Mouse (Mus musculus) bone marrow, adult 2 months (tissue): Measurements from ENCODE around the gene 2310022B05Rik. TPM values are rescaled to one million over a fixed set of nuclear protein-coding genes. Genes with fewer than 3 reads are reported as not detected.
A peak's percentile ranks its signal among the peaks of the same experiment; 100 is the strongest.

Experiments
- H3K27ac ChIP-seq: fragments of 200-500 bp; 2 replicates; pipeline ENCODE4 v1.5.1; 2012; ENCODE audit warnings: low read depth, mild to moderate bottlenecking, control low read depth, inconsistent platforms, low read length; ENCODE audit not compliant: control insufficient read depth, poor library complexity, insufficient read depth
- H3K4me1 ChIP-seq: fragments of 200-500 bp; 2 replicates; pipeline ENCODE4 v1.6.1; 2011; ENCODE audit warnings: low read length; ENCODE audit not compliant: control insufficient read depth, insufficient read depth
- H3K4me3 ChIP-seq: fragments of 200-500 bp; replicated peaks from 2 replicates; pipeline ENCODE3; 2011; ENCODE audit warnings: mild to moderate bottlenecking, low read depth, low read length, control low read depth; ENCODE audit not compliant: control insufficient read depth
- CTCF ChIP-seq: fragments of 200-500 bp; IDR thresholded peaks from 2 replicates; pipeline ENCODE4 v1.5.1; 2011; ENCODE audit warnings: low read length, control low read depth; ENCODE audit not compliant: control insufficient read depth, insufficient read depth
- POLR2A ChIP-seq: fragments of 200-500 bp; IDR thresholded peaks from 2 replicates; pipeline ENCODE4 v1.6.1; 2011; ENCODE audit warnings: low read depth, mild to moderate bottlenecking, control low read depth, low read length, borderline replicate concordance; ENCODE audit not compliant: control insufficient read depth
- WGBS: fragments of 180-500 bp; shearing (Covaris S2); methylation state at CpG from one replicate; pipeline ENCODE4 v1.1.7; 2018; 5-methylcytosine and 5-hydroxymethylcytosine counted together
- polyA plus RNA-seq: library from polyadenylated mRNA; stranded (reverse); fragments of >200 nt; gene quantifications from 2 replicates; pipeline ENCODE4 v1.2.4, GENCODE M21; 2011; ENCODE audit warnings: low replicate concordance; ENCODE audit not compliant: missing spikeins, insufficient read depth, insufficient read length

2310022B05Rik gene
- polyA plus RNA-seq, 1 experiment: 11.0 TPM

GRCm38 (mm10) chr8:124631966-124632365 lies 31.2 kb downstream of the 2310022B05Rik start:
- WGBS: 67% methylated on average over 7 of the region's 7 CpGs
- TF ChIP-seq CTCF (no peak), POLR2A (no peak)

GRCm38 (mm10) chr8:124630891-124631290 lies 32.3 kb downstream of the 2310022B05Rik start:
- no peak overlapping the region for H3K4me3 ChIP-seq
- 36% methylated on average over 4 of the region's 4 CpGs for WGBS
- no peak for TF ChIP-seq POLR2A
- TF ChIP-seq CTCF: no peak
- H3K4me1 ChIP-seq: no peaks in the 10 kb centered on the region
- no peak overlapping the region for H3K27ac ChIP-seq

More at GRCm38 (mm10) chr8:124631966-124632365, 31.2 kb downstream of the 2310022B05Rik start:
- Histone ChIP-seq H3K4me1 (no peaks in the 10 kb centered on the region), H3K27ac (no peak overlapping the region), H3K4me3 (no peak overlapping the region)

DNA sequence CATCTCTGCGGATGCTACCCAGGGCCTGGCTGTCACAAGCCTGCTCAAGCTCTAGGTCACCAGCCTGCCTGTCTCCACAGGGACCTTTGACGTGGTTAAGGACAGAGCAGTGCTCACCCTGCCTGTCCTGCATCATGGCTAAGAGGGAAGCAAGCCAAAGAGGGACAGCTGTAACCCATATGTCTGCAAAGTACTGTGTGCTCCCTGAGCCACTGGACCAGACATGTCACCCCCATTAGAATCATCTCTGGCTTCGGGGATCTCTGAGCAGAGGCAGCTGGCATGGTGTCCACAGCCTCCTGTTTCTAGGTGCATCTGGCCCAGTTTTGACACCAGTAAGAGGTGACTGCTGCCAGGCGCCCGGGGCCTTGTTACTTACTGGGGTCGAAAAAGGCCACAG lies 32.7 kb downstream of the 2310022B05Rik start:
- Histone ChIP-seq H3K27ac (no peak overlapping the region), H3K4me3 (no peak overlapping the region), H3K4me1 (no peaks in the 10 kb centered on the region)
- TF ChIP-seq CTCF (no peak), POLR2A (no peak)
- 82% methylated on average over 6 of the region's 6 CpGs for WGBS

DNA sequence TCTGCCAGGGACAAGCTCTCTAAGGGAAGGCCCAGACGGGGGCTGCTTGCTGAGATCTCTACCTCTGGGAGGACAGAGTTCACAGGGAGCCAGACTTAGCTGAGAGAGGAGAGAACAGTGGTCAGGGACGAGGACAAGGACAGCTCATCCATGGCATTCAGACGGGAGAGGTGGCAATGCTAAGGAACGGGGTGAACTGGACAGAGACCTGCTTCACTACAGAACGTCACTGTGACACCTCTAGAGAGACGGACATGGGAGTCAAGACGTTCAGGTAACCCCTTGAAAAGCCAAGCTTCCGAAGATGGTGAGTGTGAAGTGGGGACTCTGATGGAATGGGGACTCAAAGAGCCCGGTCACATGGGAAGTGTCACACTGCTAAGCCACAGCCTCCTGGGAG lies 36.9 kb downstream of the 2310022B05Rik start:
- 82% methylated on average over 9 of the region's 9 CpGs for WGBS
- Histone ChIP-seq H3K4me3 (no peak overlapping the region), H3K27ac (no peak overlapping the region), H3K4me1 (no peaks in the 10 kb centered on the region)
- TF ChIP-seq POLR2A (no peak), CTCF (no peak)

DNA sequence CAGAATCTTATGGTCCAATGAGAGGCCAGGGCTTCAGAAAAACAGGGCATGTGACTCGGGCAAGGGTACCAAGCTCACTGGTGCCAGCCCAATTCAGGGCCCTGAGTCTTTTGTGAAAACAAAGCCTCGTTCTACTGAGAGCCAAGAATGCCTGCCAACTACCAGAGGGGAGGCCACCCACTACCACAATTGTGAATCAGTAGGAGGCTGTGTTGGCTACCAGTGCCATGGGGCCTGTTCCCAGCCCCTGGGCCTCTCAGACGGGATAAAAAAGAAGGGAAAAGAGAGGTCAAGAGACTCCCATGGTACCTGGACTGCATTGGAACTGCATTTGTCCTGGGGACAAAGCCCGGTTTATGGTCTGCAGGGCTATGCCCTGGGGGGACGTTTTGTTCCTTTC lies 41.9 kb downstream of the 2310022B05Rik start:
- TF ChIP-seq POLR2A (no peak), CTCF (no peak)
- 65% methylated on average over 5 of the region's 5 CpGs for WGBS
- Histone ChIP-seq H3K4me1 (no peaks in the 10 kb centered on the region), H3K4me3 (no peak overlapping the region), H3K27ac (no peak overlapping the region)

DNA sequence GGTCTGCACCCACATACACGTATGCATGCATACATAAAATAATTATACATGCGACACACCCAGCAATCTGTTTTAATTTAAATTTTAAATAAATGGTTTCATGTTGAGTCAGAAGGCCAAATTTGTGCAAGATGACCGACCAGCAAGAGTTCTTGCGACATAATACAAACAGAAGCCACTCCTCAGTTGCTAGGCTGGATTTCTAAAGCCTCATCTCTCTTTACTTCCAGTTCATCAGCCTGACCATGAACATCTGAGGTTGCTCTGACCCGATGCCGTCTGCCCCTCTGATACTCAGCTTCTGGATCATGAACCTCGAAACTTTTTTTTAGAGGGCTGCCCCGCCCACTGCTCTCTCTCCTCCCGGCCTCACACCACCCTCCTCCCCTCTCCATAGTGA lies 44.9 kb downstream of the 2310022B05Rik start:
- TF ChIP-seq POLR2A (no peak), CTCF (no peak)
- H3K27ac ChIP-seq: no peak overlapping the region
- H3K4me1 ChIP-seq: no peaks in the 10 kb centered on the region
- H3K4me3 ChIP-seq: no peak overlapping the region
- 47% methylated on average over 9 of the region's 9 CpGs for WGBS

DNA sequence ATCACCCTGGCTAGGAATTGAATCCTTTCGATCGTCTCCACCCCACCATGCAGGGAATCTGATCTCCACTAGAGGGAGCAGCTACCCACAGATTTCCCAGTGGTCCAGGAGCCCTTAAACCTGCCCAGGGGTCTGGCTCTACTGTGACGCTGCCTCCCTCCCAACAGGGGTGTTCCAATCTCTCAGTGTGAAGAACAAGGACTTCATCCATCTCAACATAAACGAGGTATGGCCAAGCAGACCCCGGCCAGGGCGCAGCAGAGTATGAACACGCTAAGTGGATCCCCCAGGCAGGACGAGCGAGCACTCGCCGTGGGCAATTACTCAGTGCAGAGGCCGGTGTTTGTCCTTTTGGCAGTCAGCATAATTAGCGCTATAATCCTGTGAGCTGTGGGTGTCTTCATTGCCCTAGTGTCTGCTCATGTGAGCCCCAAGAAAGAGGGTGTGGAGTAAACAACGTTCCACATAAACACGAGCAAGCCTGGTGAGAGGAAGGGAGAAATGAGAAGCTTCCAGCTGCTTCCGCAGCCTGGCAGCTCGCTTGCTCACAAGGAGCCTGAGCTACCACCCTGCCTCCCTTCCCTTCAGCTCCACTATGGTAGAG lies 45.8 kb downstream of the 2310022B05Rik start:
- H3K27ac ChIP-seq: no peak overlapping the region
- 7% methylated on average over 17 of the region's 17 CpGs for WGBS
- TF ChIP-seq CTCF: peak; percentile 76
- no peak for TF ChIP-seq POLR2A
- peak overlapping the region; percentile 13 for H3K4me3 ChIP-seq
- H3K4me1 ChIP-seq: no peaks in the 10 kb centered on the region

DNA sequence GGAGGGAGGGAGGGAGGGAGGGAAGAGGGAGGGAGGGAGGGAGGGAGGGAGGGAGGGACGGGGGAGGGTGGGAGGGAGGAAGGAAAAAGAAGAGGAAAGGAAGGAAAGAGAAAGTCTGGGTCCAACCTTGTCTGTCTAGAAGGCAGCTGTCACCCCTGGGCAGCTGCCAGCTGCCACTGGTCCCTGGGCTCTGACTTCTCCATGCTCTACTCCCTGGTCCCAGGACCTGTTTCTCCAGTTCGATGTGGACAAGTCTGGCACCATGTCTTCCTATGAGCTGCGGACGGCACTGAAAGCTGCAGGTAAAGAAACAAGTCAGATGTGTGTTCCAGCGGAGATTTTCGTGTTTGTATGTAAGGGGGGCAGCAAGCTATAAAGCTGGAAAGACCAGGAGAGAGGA lies 48.8 kb downstream of the 2310022B05Rik start:
- TF ChIP-seq CTCF: no peak
- TF ChIP-seq POLR2A: no peak
- H3K4me1 ChIP-seq: no peaks in the 10 kb centered on the region
- H3K27ac ChIP-seq: no peak overlapping the region
- 74% methylated on average over 5 of the region's 6 CpGs for WGBS
- H3K4me3 ChIP-seq: no peak overlapping the region

DNA sequence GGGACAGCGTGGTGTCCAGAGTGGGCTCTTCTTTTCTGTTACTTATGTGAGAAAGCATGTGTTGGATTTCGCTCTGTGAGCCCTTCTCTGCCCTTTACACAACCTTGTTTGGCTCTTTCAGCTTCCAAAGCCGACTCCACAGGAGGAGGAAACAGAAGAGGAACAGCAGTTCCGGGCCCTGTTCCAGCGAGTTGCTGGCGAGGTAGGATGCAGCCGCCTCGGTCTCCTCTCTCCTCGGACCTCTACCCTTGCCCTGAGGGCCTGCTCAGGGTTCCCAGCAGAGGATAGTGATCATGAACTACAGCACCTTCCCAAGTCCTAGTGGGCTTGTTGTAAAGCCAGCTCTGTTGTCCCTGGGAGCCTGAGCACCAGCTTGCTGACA lies 54.2 kb downstream of the 2310022B05Rik start:
- no peaks in the 10 kb centered on the region for H3K4me1 ChIP-seq
- no peak for TF ChIP-seq CTCF
- TF ChIP-seq POLR2A: no peak
- WGBS: 60% methylated on average over 9 of the region's 9 CpGs
- H3K27ac ChIP-seq: no peak overlapping the region
- H3K4me3 ChIP-seq: no peak overlapping the region
